Mouse (Mus musculus): Measurements from ENCODE around the gene Olfr761. TPM values are rescaled to one million over a fixed set of nuclear protein-coding genes. Genes with fewer than 3 reads are reported as not detected.

Gene Olfr761
- not detected in 2 replicates for polyA plus RNA-seq (2015; fragmentation: Nextera tagmentation; extraction: Ambion mirVana)

DNA sequence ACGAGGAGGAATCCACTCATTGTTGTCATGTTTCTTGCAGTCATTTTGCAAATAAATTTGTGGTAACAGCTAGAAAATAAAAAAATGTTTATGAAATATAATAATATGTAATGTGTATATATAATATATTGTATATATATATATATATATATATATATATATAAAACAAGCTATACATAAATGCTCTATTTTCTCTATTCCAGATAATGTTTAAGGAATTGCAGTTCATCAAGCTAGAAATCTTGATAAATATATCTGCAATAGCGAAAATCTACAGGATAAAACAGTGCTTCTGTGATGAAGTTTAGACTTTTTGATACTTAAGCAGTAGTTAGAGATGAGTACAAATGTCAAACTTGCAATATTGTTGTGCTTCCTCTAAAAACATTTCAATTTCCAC, at the start of gene Olfr761:
Gene Olfr761, minus strand, starts transcription at position 101 of the 400 bp plus-strand sequence.

DNA sequence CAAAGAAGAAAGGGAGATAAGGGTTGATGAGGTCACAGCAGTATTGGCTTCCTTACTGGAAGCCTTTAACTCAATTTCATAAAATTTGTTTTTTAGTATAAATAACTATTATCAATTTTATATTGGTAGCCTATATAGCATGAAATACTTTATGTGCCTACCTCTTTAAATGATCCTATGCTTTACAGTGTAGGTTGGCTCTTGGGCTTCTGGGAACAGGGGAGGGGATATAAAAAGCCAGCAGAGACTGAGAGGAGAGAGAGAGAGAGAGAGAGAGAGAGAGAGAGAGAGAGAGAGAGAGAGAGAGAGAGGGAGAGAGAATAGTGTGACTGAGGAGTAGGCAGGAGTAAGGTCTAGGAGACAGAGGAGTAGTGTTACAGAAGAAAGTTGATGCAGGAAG, 32.6 kb downstream of the Olfr761 start, which contains the start of gene Olfr128:
Gene Olfr128, plus strand, starts transcription at position 301 of the 400 bp plus-strand sequence.

Other genes starting within 250 kb of the Olfr761 start
- not detected in 2 replicates for gene Olfr120, start 231.3 kb downstream of the Olfr761 start, polyA plus RNA-seq (2015; fragmentation: Nextera tagmentation; extraction: Ambion mirVana)
- gene Olfr121, start 204.2 kb downstream of the Olfr761 start, polyA plus RNA-seq (2015; fragmentation: Nextera tagmentation; extraction: Ambion mirVana), result not detected in 2 replicates
- not detected in 2 replicates for gene Olfr122, start 184.5 kb downstream of the Olfr761 start, polyA plus RNA-seq (2015; fragmentation: Nextera tagmentation; extraction: Ambion mirVana)
- not detected in 2 replicates for gene Olfr123, start 159.6 kb downstream of the Olfr761 start, polyA plus RNA-seq (2015; fragmentation: Nextera tagmentation; extraction: Ambion mirVana)
- gene Olfr124, start 153.2 kb downstream of the Olfr761 start, polyA plus RNA-seq (2015; fragmentation: Nextera tagmentation; extraction: Ambion mirVana), result not detected in 2 replicates
- gene Olfr125, start 120.1 kb downstream of the Olfr761 start, polyA plus RNA-seq (2015; fragmentation: Nextera tagmentation; extraction: Ambion mirVana), result not detected in 2 replicates
- not detected in 2 replicates for gene Olfr126, start 105.6 kb downstream of the Olfr761 start, polyA plus RNA-seq (2015; fragmentation: Nextera tagmentation; extraction: Ambion mirVana)
- not detected in 2 replicates for gene Olfr127, start 52.6 kb downstream of the Olfr761 start, polyA plus RNA-seq (2015; fragmentation: Nextera tagmentation; extraction: Ambion mirVana)
- not detected in 2 replicates for gene Olfr128, start 32.5 kb downstream of the Olfr761 start, polyA plus RNA-seq (2015; fragmentation: Nextera tagmentation; extraction: Ambion mirVana)
- gene Olfr129, start 107.0 kb upstream of the Olfr761 start, polyA plus RNA-seq (2015; fragmentation: Nextera tagmentation; extraction: Ambion mirVana), result not detected in 2 replicates
- gene Olfr130, start 110.8 kb upstream of the Olfr761 start, polyA plus RNA-seq (2015; fragmentation: Nextera tagmentation; extraction: Ambion mirVana), result not detected in 2 replicates
- not detected in 2 replicates for gene Olfr131, start 135.6 kb upstream of the Olfr761 start, polyA plus RNA-seq (2015; fragmentation: Nextera tagmentation; extraction: Ambion mirVana)
- not detected in 2 replicates for gene Olfr132, start 181.4 kb upstream of the Olfr761 start, polyA plus RNA-seq (2015; fragmentation: Nextera tagmentation; extraction: Ambion mirVana)
- not detected in 2 replicates for gene Olfr133, start 192.2 kb upstream of the Olfr761 start, polyA plus RNA-seq (2015; fragmentation: Nextera tagmentation; extraction: Ambion mirVana)
- gene Olfr134, start 218.3 kb upstream of the Olfr761 start, polyA plus RNA-seq (2015; fragmentation: Nextera tagmentation; extraction: Ambion mirVana), result not detected in 2 replicates